Mouse (Mus musculus): ENCODE results near the gene Adam30.

- TF ChIP-seq ZC3H11A (IDR thresholded peaks at IDR 0.05; ENCODE audit: borderline replicate concordance, low read depth, low read length) = no peak
- no peak for TF ChIP-seq HCFC1 (IDR thresholded peaks at IDR 0.05; ENCODE audit: borderline replicate concordance, insufficient read depth, low read length)
- TF ChIP-seq CHD2 (IDR thresholded peaks at IDR 0.05; ENCODE audit: low read depth, low read length) = no peak
Observed at GRCm38 (mm10) chr3:98118252-98118651, 42.2 kb upstream of the Adam30 start.

Measured in ES-E14 (cell line).